ENCODE assay signal across 15 mouse cellular contexts in the genomic region with DNA sequence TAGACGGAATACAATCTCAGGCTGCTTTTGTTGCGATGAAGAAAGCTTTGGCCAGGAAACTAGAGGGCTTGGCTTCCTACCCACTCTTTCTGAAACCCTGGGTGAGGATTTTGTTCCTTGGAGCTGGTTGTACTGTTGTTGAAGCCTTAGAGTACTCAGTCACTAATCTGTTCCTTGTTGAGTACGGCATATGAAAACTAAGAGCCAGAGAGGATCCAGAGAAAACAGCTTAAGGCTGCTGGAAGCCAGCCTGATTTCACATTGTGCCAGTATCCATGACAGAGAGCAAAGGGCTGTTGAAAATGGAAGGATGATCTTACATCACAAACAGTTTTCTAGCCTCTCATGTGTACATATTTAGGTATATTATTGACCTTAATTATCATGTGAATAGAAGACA.
"Had no signal": no experiment of that assay in that cellular context is flagged by ENCODE, and none has a peak within 500 bp of the region (broad histone marks: within the 10 kb centered on the region; RNA-seq: fewer than 3 reads in every experiment).

No protein-coding gene starts in this region.

- H3K4me2 ChIP-seq: kidney, embryonic 15.5 days; liver, embryonic 11.5 days; liver, embryonic 15.5 days; lung, embryonic 14.5 days; midbrain, embryonic 11.5 days; midbrain, embryonic 15.5 days had no signal

- H3K9ac ChIP-seq: kidney, embryonic 15.5 days; liver, embryonic 15.5 days; lung, embryonic 14.5 days; midbrain, embryonic 15.5 days had no signal

- H3K9me3 ChIP-seq: kidney, embryonic 15.5 days; limb, embryonic 10.5 days; liver, embryonic 15.5 days; midbrain, embryonic 15.5 days had no signal

- H3K4me1 ChIP-seq: kidney, embryonic 15.5 days; limb, embryonic 10.5 days had no signal

- H3K27ac ChIP-seq: kidney, embryonic 15.5 days; left cerebral cortex, adult 2 months; limb, embryonic 10.5 days; liver, embryonic 15.5 days; midbrain, embryonic 15.5 days; stomach, postnatal 0 days had no signal

- DNase-seq: kidney, postnatal 14 days; lung, embryonic 14.5 days; lung, postnatal 10 days; lung, postnatal 4 days; right cerebral cortex, postnatal 25 days; thymus, postnatal 4 days had no signal

- H3K36me3 ChIP-seq: kidney, embryonic 15.5 days; limb, embryonic 10.5 days; liver, embryonic 15.5 days; midbrain, embryonic 15.5 days had no signal

- H3K4me3 ChIP-seq: kidney, embryonic 15.5 days; left cerebral cortex, adult 2 months; limb, embryonic 10.5 days; liver, embryonic 15.5 days; megakaryocyte, embryonic 14.5 days; midbrain, embryonic 15.5 days had no signal

- ATAC-seq: midbrain, embryonic 15.5 days had no signal

- H3K27me3 ChIP-seq: kidney, embryonic 15.5 days; liver, embryonic 15.5 days; megakaryocyte, embryonic 14.5 days; midbrain, embryonic 15.5 days had no signal
